8 mouse cellular contexts compared by ENCODE assay signal in the genomic region with DNA sequence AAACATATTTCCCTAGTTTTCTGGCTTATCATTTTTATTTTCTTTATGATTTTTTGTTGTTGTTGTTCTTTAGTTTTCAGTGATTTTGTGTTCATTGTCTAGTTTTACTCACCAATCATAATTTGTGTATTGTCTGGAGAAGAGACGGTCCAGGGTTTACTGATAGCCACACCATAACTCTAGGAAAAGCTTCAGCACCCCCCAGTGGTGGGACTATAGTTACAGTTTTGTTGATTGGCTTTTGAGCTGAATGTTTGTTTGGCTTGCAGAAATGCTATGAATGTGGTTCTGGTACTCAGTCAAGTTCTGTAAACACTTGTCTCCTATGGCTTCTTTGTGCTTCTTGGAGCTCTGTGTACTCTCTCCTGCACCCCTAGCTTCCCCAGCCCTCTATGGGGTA.
DNase-seq lines count a peak whose midpoint lies in the region; ATAC-seq and TF ChIP-seq lines count a peak whose summit lies in the region.

No protein-coding gene starts in this region.

- DNase-seq in cerebellum, adult 11 months, result peak; percentile 37
- DNase-seq in cerebellum, adult 11-12 months, result no peak
- peak in 1 of 2 experiments; percentile 70 for DNase-seq in layer of hippocampus, adult 2 months (ENCODE audit: low spot score in 2 of 2)
- DNase-seq in layer of hippocampus, adult 8-10 months (ENCODE audit: low spot score in 2 of 2), result no peak
- DNase-seq in Patski (ENCODE audit: low read depth, low spot score), result no peak
- DNase-seq in gastrocnemius, postnatal 14 days, result peak; percentile 32
- DNase-seq in natural killer cell, adult 2 months (ENCODE audit: low spot score in 2 of 2), result no peak

- H3K27me3 ChIP-seq in Patski, result no peaks in the 10 kb centered on the region

- no peak overlapping the region for H3K27ac ChIP-seq in layer of hippocampus, adult 2 months

- no peak for ATAC-seq in Patski
- peak; percentile 57 for ATAC-seq in megakaryocyte progenitor cell, adult 5-6 weeks (replicated peaks; ENCODE audit: poor library complexity)

- in situ Hi-C loops in Patski (cut with MboI; ENCODE audit: low pct_unique_long_range_greater_than_20kb), result no loop called here

- POLR2A ChIA-PET in Patski (lab: Charles Lee), result interaction anchor here (0.8 kb wide), 1 partner anchor 144 kb away, joined by 4 read pairs; no protein-coding TSS in a partner anchor

- peak; percentile 87 for TF ChIP-seq CTCF in layer of hippocampus, adult 2 months (conservative IDR thresholded peaks at IDR 0.05)
- TF ChIP-seq CTCF in Patski (IDR thresholded peaks at IDR 0.05), result peak; percentile 55

- CTCF ChIA-PET in Patski (lab: Charles Lee), result interaction anchor here (0.8 to 1.8 kb wide), 8 partner anchors 10 to 140 kb away, joined by 3 to 4 read pairs (median 3); no protein-coding TSS in a partner anchor

- intact Hi-C loops in gastrocnemius, postnatal 14 days (cut with DNase I; ENCODE audit: low total_unique reads), result loop anchor here (5.0 kb wide), 2 partner anchors 130 to 155 kb away; no protein-coding TSS in a partner anchor

- H3K4me3 ChIP-seq in layer of hippocampus, adult 2 months, result no peak overlapping the region

Comparison
In these comparisons a context has a peak if more than half of its experiments do, and no peak if none do; other contexts are left out.
1. DNase-seq: peak in cerebellum, adult 11 months (single experiment) and gastrocnemius, postnatal 14 days (single experiment); none in cerebellum, adult 11-12 months (single experiment), layer of hippocampus, adult 8-10 months (0 of 2), Patski (single experiment) and natural killer cell, adult 2 months (0 of 2).